Mouse (Mus musculus): ENCODE measurements at regions not wholly inside any gene's neighbourhood (a gene's known extent, or its start where the extent isn't known, plus 50 kb on each side); places are given as distances from the start of the nearest gene placed in this dataset.
A peak's percentile ranks its signal among the peaks of the same experiment; 100 is the strongest.

- DNase-seq = peak; percentile 24 to 26
Observed at GRCm38 (mm10) chr4:124321221-124321620, 289.4 kb downstream of the 3100002H09Rik start.

- DNase-seq = no peak
Observed at GRCm38 (mm10) chr4:124317042-124317441, 293.6 kb downstream of the 3100002H09Rik start.

- no peak for DNase-seq
Observed at GRCm38 (mm10) chr4:124311657-124312056, 298.9 kb downstream of the 3100002H09Rik start.

- no peak for DNase-seq
Observed at GRCm38 (mm10) chr4:124310594-124310993, 300.0 kb downstream of the 3100002H09Rik start.

- no peak for DNase-seq
Observed at GRCm38 (mm10) chr4:124305871-124306555, 304.6 kb downstream of the 3100002H09Rik start.

DNA sequence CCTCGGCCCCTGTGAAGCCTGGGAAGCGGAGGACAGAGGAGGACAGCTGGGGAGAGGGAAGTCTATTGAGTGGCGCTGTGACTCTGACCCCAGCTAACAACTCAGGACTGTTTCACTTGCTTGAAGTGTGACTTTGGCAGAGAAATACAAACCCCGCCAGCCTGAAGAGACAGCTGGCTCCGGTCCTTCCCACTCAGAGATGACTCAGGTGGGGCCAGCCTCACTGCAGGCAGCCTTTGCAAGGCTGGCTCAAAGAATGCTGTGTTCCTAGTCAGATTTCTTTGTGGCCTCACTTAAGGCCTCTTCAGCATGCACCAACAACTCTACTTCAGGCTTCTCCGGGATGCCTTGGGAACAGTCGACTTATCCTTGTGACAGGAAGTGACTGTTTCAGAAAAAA is 307.7 kb downstream of the 3100002H09Rik start:
- peak; percentile 16 to 29 for DNase-seq

DNA sequence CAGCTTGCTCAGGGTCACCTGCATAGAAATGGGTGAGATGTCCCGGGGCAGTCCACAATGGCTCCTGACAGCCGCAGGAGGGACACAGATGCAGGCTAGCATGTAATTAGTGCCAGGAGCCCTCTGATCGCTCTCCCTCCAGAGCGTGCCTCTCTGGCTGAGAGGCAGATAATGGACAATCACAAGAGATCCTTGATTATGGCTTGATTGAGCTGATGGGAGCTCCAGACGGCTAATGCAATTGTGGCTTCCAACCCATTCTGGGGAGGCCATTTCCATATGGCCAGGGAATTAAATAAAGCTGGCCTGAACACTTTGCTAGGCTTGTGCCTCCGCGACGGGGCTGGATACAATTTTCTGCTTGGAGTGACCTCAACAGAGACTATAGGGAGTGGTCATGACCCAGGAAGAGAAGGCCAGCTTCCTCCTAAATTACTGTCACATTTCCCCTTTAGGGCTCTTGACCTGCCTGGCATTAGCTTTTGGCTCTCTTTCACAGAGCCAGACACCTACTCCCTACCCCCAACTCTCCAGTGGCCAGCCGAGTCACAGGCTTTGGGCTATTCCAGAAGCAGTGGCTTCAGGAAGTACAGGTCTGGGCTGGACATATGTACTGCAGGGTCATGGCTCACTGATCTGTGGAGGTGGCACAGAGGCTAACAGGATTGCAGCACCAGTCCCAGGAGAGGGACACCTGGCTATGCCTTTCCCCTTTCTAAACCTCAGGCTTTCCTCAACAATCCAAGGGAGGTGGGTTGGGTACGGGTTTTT is 311.8 kb downstream of the 3100002H09Rik start:
- peak; percentile 21 to 23 for DNase-seq

GRCm38 (mm10) chr4:124292254-124292653 is 318.3 kb downstream of the 3100002H09Rik start:
- DNase-seq = peak; percentile 21 to 38

GRCm38 (mm10) chr4:124291767-124292166 is 318.8 kb downstream of the 3100002H09Rik start:
- no peak for DNase-seq

DNA sequence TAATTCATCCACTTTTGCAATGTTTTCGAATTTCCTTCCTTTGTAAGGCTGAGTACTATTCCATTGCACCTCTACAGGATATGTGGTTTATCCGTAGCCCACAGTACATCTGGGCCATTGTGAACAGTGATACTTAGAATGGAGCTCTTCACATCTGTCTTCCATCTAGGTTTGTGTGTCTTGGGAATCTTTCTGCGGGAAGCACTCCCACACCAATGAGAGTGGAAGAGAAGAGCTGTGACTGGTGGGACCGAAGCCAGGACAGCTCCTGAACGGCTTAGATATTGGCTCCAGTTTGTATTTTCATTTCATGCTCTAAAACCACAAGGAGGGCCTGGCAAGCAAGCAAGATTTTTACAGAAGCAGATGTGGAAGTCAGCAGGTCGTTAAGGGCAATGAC is 323.1 kb downstream of the 3100002H09Rik start:
- DNase-seq = no peak

DNA sequence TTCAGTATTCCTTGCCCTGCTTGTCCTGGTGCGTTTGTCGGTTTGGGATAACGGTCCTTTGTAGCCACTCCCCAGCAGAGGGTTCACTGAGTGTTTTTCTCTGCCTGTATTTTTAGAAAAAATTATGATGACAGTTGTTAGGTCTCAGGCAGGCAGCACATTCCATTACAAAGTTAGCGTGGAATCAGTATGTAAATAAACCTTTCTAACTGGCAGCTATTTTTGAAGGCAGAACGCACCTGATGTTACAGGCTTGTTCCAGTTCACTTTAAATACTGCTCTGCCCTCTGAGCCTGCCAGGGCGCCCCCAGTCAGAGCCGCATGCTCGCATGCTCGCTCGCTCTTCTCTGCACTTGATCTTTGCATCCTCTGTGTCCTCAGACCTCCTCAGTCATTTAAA is 331.9 kb downstream of the 3100002H09Rik start:
- no peak for DNase-seq

DNA sequence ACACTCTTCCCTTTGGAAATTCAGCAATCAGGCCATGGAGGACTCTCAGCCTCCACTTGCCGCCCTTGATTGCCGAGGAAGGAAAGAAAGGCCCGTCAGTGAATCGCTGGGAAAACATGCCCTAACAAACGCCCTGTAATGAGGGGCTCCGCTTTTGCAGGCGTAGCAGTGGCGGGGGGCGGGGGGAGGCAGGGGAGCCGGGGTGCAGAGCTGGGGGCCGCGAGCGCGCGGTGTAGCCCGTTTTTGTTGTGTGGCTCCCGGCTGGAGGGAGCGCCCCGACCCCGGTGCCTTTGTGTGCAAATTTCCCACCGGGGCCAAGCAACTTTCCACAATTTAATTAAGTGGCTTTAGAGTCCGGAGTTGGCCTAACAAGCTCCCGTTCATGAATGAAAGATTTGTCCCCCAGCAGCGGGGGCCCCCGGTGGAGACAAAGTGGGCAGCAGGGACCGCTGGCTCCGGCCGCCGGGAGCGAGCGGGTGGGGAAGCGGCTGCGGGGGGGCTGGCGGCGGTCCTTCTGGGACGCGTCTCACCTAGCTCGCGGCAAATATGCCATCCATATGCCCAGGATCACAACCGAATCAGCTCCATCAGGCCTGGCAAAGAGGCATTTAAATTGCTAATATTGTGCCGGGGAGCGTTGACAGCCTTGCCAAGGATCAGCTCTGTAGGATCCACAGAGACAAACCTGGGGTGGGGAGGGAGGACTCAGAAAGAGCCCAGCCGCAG is 333.0 kb downstream of the 3100002H09Rik start:
- DNase-seq = peak; percentile 50 to 67

DNA sequence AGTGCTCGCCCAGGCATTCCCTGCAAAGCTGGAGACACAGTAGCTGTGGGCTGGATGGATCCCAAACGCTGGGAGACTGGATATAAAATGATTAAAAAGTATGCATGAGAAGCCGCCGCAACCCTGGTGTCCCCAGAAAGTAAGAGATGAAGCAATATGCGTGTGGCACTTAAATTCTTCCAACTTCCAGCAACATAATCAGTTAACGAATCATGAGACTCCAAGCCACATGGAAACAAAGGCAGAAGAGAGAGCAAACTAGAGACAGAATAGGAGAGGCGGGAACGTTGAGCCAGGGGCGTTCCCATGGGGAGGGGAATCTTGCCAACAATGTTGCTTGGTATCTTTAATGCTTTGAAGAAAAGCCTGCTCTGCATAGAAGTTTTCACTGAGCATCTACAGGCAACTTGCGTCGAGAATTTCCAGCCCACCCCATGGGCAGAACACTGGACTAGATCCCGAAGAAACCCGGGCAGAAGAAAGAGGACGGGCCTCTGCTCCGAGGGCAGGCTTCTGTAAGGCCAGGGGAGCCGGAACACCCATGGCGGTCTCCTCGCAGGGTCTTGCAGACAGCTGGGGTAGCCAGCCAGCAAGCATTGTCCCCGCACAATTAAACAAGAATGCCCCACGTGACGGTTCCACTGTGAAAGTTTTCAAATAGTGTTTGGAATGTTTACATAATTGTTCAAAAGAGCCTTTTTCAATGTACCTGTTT is 333.7 kb downstream of the 3100002H09Rik start:
- peak; percentile 57 to 71 for DNase-seq

DNA sequence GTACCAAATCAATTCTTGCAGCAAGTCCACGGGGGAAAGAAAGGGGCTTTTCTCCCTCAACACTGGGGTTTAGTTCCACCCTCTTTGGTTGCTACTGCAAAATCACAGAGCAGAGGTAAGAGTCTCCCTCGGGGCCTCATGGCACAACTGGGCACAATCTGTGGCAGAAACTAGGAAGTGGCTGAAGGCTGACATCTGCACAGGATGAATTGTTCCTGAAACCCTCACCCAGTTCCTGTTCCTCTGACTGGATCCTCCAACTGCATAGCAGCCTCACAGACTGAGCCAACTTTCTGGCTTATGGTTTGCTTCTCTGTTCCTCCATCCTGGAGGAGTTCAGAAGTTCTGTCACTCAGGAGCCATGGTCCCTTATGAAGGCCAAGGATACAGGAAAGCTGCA is 338.6 kb downstream of the 3100002H09Rik start:
- DNase-seq = no peak

- peak in 1 of 2 experiments; percentile 30 for DNase-seq
Observed at GRCm38 (mm10) chr4:124268404-124268803, 342.2 kb downstream of the 3100002H09Rik start.

GRCm38 (mm10) chr4:124266573-124266972 is 344.0 kb downstream of the 3100002H09Rik start:
- DNase-seq = peak; percentile 37 to 44

DNA sequence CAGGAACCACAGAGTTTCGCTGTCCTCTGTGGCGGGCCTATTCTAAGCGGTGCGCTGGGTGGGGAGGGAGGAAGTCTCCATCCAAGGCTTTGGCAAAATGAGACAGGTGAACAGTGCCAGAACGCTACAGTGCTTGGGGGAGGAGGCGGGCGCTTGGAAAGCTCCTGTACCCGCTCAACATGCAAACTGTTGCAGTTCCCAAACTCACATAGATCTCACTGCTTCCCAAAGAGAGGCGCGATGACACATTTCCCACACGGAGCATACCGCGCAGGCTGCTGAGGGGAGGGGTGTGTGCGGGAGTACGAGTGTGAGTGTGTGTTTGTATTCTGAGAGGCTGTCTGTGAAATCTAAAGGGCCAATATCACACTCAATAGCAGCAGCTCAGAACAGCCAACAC is 345.1 kb downstream of the 3100002H09Rik start:
- peak; percentile 47 to 55 for DNase-seq

DNA sequence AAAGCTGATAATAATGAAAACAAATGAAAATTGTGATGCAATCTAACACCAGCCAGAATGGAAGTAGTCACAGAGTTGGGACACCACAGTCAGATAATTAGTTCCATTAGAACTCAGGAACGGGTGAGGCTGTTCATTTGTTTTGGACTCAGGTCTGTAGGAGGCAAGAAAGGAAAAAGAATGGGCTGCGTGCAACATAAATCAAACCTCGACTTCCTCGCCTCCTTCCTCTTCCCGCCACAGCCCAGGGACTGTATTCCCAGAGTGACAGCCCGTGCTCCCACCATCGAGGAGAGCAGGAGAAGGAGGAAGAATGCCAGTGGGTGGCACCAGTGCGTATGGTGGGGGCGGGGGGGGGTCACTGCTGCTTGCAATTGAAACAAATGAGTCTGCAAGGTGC is 339.2 kb upstream of the 4930535I16Rik start:
- no peak for DNase-seq

DNA sequence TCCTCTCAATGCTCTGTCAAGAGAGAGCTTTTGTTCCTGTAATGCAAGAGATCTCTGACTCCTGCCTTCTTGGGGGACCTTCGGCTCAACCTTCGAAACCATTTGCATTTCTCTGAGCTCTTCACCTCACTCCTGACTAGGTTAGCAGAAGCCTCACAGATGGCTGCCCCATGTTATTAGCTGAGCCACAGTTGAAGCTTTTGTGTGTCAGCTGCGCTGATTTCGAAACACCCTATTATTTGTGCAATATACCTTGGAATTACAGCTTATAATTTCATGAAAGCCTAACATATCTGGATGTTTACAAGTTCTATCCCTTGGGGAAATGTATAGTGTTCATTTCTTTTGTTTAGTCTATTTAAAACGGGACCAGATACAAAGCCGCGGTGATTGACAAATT is 338.7 kb upstream of the 4930535I16Rik start:
- no peak for DNase-seq

DNA sequence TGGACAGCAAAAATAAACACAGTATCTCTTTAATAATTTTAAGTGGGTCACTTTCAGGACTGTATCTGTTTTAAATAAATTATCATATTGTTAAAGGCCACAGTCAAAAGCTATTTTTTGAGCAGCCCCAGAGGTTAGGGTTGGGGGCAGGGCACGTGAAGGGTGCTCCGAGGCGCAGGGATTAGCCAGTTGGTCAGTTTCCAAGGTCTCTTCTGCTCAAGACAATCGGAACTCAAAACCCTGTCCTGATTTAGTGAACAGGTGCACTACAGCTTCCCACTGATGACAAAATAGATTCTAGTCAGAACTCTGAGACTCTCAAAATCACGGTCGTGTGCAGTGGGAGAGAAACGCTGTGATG is 337.3 kb upstream of the 4930535I16Rik start:
- DNase-seq = peak; percentile 28 to 34

DNA sequence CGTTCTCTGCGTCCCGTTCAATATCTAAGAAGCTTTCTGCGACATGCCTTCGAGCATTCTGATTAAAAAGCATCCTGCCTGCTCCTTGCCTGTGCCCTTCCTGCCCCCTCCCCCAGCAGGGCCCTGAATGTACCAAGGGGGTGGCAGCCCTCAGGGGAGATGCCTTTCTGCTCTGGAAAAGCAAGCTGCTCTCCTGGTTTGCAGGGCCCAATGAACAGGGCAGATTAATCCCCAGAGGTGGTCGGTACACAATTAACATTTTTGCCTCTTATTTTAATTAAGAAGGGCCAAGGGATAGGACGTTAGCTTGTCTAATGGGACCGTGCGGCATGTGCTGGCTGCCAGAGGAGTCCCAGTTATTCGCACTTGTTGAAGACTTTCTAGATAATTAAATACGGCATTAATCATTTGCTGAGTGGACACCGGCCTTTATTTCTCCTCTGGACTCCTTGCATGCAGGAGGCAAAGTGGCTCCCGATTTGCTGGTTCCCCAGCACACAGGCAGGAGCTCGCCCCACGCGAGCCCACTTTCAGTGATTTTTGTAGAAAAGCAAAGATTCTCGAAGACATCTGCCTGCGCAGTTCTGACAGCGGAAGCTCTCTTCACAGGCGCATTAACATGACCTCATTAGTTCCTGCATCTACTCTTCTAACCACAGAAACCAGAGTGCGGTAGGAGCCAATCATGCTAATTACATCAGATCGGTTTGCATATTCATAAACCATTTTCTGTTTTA is 336.8 kb upstream of the 4930535I16Rik start:
- no peak for DNase-seq

GRCm38 (mm10) chr4:124241600-124241999 is 323.8 kb upstream of the 4930535I16Rik start:
- no peak for DNase-seq

All from cerebellum, postnatal 10 days (tissue).